Mouse (Mus musculus) heart, adult 8-10 months (tissue): ENCODE data around the gene Ugt1a7c. TPM values are rescaled to one million over a fixed set of nuclear protein-coding genes. Genes with fewer than 3 reads are reported as not detected.
"Not testable (repeated sequence)": the region's sequence is repeated elsewhere in the genome, so short reads cannot be mapped to it uniquely, and the experiment has no call there.

Source experiments
- DNase-seq: peaks from one replicate; pipeline ENCODE4 v3.0.0; 2022; ENCODE audit warnings: low spot score
- total RNA-seq, 4 experiments: library from RNA; stranded (reverse); gene quantifications; 2 replicates each; pipeline ENCODE4 v1.2.4; 2022

The Ugt1a7c gene
- total RNA-seq, 4 experiments from 2014 or later: 0.68 to 1.4 (median 0.95) TPM

DNA sequence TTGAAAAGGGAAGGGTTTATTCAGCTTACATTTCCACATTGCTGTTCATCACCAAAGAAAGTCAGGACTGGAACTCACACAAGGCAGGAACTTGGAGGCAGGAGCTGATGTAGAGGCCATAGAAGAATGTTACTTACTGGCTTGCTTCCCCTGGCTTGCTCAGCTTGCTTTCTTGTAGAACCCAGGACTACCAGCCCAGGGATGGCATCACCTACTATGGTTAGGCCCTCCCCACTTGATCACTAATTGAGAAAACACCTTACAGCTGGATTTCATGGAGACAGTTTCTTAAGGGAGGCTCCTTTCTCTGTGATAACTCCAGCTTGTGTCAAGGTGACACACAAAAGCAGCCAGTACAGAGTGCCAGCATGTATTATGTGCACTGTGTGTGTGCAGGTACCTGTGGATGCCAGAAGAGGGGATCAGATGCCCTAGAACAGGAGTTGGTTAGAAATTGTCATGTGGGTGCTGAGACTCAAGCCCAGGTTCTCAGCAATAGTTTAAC lies 128.2 kb downstream of the Ugt1a7c start:
- DNase-seq: peak; percentile 6

GRCm38 (mm10) chr1:88223591-88223990 lies 128.7 kb downstream of the Ugt1a7c start:
- DNase-seq: peak; percentile 13

DNA sequence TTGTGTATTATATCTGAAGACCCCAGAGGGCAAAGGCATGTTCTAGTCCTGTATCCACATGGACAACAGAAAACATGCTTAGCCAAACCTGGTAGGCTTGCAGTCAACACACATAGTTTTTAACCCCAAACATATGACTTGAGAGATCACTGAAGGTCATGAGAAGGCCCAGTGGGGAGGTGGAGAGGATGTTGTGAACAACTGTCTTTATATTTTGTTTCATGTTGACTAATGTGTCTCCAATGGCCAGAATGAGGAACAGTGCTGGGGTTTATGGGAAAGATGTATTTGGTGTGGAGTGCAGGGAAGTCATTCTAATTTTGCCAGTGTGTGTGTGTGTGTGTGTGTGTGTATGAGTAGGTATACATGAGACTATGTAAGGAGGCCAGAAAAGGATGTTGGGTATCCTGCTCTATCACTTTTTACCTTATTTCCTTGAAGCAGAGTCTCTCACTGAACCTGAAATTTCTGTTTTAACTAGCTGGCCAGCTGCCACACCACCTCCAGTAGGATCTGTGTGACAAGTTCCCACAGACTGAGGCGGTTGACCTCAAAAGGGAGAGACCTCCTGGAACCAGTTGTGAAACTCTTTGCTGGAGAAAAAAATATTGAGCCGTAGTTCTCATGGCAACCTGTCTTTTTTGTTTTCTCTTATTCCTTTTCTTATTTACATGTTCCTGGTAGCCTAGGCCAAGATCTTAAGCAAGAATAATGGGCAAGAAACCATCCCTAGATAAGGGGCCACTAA lies 129.3 kb downstream of the Ugt1a7c start:
- DNase-seq: peak; percentile 27

DNA sequence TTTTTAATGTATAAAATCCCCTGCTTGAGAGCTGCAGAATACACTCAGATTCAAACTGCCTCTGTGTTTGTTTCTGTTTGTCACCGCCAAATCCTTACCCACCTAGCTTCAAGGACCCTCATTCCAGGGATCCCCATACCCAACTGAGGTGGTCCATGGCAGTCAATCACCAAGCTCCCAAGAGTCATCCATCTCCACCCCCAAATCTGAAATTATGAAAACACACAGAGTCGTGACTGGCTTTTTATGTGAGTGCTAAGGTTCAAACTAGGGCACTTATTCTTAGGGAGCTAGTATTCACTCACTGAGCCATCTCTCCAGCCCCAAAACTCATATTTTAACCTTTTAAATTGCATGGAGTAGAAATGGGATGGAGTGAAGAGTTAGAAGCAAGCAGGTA lies 130.4 kb downstream of the Ugt1a7c start:
- not testable (repeated sequence) for DNase-seq

DNA sequence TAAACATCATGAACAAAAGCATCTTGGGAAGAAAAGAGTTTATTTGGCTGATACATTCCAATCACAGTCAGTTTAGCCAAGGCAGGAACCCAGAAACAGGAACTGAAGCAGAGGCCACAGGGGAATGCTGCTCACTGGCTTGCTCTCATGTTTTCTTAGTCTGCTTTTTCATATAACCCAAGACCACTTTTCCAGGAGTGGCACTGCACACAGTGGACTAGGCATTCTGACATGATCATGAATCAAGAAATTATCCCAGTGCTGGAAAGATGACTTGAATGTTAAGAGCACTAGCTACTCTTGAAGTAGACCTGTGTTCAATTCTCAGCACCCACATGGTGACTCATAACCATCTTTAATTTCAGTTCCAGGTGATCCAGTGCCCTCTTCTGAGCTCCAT lies 130.9 kb downstream of the Ugt1a7c start:
- no peak for DNase-seq

DNA sequence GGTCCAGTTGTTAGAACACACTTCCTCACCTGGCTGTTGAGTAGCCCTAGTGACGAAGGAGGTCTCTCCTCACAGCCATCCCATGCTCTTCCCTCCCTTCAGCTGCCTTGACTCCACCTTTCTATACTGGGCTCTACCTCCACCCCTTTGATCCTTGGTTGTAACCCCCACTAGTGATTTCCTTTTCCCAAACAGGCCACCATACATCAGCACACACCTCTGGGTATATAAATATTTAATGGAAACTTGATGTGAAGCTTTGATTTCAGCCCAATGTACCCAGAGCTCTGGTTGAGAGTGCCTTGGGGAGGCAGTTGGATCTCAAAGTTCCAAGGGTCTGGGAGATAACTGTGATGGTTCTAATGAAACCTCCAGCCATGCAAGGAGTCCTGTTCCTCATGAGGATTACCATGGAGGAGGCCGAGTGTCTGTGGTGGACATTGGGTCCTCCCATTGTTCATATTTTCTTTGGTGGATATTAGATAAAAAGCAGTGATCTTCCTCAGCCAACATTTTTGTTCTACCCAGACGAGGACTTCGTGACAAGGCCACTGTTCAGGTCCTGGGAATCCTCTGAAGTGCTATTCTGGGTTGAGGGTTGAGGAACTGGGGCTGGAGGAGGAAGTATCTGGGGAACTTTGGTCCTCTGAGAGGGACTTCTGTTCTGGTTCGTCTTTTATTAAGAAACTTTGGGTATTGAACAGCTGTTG lies 132.0 kb downstream of the Ugt1a7c start, which contains the start of gene Mroh2a:
Gene Mroh2a, plus strand, starts transcription at position 317 of the 710 bp plus-strand sequence.
- peak; percentile 60 for DNase-seq

DNA sequence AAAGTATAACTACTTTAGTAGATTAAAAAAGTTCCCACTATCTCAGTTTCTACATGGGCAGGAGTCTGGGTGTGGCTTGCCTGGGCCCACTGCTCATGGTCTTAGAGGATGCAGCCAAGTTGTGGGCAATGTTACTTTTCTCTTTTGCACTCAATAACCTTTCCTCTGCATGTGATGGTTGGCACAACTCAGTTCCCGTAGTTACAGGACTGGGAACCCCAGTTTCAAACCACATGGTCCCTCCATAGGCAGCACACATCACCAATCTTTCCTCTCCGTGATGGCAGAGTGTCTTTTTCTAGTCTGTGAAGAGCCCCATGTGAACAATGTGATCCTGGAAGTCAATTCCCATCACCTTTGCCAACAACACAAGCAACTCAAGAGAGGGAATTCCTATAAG lies 132.6 kb downstream of the Ugt1a7c start:
- no peak for DNase-seq

DNA sequence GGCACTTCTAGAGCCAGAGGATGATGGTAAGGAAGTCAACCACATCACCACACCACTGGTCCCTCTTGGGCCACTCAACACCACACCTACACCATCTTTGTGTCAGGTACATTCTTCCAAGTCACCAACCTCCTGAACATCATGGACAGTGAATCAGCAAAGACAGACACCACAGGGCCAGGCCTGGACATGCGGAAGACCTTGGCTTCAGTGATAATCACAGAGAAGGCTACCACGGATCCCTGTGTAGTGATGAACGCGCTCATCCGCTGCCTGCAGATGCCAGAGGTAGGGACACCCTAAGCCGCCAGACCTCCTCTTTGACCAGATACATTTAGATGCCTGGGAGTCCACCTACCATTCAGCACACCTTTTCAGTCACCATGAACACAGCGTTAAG lies 133.3 kb downstream of the Ugt1a7c start:
- DNase-seq: no peak

GRCm38 (mm10) chr1:88229566-88229965 lies 134.7 kb downstream of the Ugt1a7c start:
- DNase-seq: no peak

DNA sequence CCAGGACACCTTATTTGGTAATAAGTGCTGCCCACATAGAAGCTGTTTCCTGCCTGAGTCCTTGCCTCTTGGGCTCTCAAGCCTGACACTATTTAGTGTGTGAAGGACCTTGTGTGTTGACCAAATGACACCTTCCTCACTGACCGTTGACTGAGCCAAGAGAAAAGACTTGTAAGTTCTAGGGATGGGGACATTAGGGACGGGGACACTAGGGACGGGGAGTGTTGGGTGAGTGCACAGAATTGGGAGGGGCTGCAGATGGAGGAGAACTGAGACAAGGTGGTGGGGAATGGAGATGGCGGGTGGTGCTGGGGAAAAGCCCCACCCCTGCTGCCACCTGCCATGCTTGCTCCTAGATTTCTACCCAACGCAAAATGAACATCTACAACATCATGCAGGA lies 135.1 kb downstream of the Ugt1a7c start:
- no peak for DNase-seq

DNA sequence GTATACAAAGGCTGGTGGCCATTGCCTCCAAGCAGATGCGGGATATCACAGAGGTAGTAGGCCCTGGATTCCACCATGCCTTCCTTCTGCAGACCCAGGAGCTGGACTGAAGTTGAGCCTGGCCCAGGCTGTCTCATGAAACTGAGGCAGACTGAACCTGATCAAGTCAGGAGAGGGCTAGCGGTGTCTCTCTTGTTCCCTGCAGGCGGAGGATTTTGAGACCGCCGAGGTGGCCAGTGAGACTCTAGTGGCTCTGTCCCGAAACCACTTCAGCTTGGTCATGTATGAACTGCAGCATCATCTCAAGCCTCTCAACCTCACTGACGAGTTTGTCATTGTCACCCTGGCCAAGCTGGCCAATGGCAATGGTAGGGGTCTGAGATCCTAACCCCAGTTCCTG lies 135.6 kb downstream of the Ugt1a7c start:
- no peak for DNase-seq

DNA sequence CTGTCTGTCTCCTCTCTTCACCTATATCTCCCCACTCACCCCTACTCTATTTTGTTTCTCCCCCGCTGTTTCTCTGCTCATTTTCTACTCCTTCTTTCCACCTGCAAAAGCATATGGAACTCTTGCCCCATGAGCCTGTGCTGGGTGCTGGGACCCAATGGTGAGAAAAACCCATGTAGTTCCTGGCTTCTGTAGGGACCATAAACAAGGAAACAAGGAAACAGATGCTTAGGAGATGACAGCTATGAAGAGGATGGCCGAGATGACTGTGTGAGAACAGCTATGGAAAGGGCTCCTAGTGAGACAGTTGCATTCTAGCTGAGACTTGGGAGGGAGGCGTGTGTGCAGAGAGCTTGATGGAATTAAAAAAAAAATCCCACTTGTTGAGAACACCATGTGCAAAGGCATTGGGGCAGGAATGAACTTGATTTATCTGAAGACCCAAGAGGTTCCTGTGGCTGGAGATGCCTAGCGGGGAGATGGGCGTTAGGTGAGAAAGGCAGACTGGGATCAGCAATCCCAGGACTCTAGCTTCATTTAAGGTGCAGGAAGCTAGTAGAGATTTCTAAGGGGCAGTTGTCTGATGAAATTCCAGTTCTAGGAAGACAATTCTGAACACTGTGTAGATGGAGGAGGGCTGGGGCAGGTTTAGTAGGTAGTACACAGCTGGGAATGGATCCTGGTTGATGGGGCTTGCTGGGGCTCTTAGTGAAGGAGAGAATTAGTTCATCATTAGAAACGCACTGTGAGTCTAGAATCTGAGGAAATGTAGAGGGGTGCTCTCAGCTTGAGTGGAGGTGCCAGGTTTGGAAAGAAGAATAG lies 136.3 kb downstream of the Ugt1a7c start:
- no peak for DNase-seq

DNA sequence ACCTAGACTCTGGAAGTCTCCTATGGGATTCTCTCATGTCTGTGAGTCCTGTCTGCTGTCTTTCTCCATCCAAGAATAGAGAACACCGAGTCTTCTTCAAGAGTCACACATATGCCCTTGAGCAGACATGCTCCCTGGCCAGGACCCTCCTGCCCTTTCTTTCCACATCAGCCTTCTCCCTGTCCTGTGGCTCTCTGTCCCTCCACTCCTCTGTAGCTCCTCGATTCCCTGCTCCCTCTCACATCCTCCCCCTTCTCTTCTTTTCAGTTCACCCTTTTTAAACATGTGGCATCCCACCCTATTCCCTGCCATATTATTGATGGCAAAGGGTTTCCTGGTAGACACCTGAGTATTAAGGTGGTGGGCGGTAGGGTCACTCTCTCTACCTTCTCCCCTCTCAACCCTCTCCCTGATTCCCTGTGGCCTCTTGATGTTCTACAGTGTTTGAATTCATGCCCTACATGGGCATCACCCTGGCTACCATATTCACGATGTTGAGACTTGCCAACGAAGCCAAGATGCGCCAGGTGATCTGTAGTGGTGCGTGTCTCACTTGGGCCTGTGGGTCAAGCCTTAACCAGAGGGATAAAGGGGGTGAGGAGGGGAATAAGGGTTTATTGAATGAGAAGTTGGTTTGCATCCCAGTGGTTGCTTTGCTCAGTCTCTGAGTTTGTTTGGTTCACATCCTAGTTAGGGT lies 137.1 kb downstream of the Ugt1a7c start:
- no peak for DNase-seq

GRCm38 (mm10) chr1:88232664-88233380 lies 138.0 kb downstream of the Ugt1a7c start:
- no peak for DNase-seq

DNA sequence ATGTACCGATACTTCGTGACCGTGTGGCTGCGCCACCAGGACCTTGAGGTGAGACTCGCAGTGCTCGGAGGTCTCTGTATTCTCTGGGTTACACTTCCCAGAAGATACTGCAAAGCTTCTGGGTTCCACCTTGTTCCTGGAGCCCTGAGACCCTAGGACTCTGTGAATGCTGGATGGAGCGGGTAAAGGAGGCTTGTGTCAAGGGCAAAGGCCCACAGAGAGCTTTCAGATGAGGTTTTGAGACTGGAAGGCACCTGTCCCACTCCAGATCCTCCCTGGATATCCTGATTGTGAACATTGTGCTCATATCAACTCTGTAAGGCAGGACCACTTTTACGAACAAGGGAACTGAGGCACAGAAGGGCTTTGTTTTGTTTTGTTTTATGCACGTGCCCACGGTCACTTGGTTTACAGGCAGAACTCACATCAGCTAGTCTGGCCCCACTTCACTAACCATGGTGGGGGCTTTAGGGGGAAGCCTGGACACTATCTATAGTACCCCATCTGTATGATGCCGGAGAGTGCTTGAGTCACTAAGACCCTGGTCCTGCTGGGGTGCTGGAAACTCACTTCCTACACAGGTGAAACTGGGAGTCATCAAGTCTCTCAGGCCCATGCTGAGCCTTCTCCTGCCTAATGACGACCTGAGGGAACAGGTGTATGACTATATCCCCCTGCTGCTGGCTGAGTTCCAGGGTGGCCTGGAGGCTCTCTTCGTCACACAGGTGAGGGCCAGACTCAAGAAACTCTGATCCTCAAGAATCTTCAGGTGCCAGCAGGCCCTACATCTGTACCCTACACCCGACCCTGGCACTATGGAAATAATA lies 138.8 kb downstream of the Ugt1a7c start:
- no peak for DNase-seq

GRCm38 (mm10) chr1:88234248-88234610 lies 139.4 kb downstream of the Ugt1a7c start:
- DNase-seq: no peak

- no peak for DNase-seq
Observed at GRCm38 (mm10) chr1:88234646-88235045, 139.8 kb downstream of the Ugt1a7c start.

- no peak for DNase-seq
Observed at GRCm38 (mm10) chr1:88235046-88235893, 140.4 kb downstream of the Ugt1a7c start.

GRCm38 (mm10) chr1:88235894-88236415 lies 141.1 kb downstream of the Ugt1a7c start:
- DNase-seq: no peak
